Mouse (Mus musculus): ENCODE data around the gene Cd2. TPM values are rescaled to one million over a fixed set of nuclear protein-coding genes. Genes with fewer than 3 reads are reported as not detected.
A peak's percentile ranks its signal among the peaks of the same experiment; 100 is the strongest.

Gene Cd2
- polyA plus RNA-seq, 1 experiment from 2014 or later, result not detected

- 84% methylated on average over 6 of the region's 6 CpGs for WGBS
- no peak for ATAC-seq (ENCODE audit: low FRiP score)
These were observed 49.0 kb downstream of the Cd2 start for GRCm38 (mm10) chr3:101238695-101239094.

DNA sequence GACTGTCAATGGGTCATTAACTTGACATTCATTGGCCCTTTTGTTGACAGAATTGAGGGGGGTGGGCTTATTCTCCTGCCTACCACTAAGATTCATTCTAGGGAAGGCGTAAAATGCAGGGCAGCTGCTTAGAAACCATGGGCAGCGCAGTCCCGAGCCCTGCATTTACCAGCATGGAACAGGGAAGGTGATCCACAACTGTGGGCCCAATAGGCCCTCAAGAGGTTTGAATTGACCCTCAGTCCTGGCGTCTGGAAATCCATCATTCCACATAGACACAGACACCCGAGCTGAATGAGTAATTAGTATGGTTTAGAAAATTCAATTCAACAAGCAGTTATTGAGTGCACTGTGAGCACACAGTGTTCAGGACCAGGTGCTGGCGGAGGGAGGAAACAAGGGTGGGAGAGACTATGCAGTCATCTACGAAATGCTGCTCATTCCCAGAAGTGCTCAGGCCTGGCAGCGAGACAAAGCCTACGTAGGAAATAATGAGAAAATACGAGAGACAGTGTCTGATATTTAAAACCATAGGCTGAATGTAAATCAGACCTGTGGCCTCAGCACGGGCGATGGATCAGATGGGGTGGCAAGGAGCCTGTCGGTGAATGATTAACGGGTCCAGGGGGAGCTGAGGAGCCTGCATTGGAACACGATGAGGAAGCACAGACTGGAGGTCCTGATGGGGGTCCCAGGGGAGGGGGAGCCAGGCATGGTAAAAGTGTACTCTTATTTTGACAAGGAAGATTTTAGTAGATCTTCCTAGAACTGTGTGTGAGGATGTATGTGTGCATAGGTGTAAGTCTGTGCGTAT lies 50.5 kb downstream of the Cd2 start:
- H3K27ac ChIP-seq, result peak overlapping the region; percentile 70

More at GRCm38 (mm10) chr3:101238695-101239094, 49.0 kb downstream of the Cd2 start:
- no peak overlapping the region for H3K27ac ChIP-seq
- H3K4me2 ChIP-seq (replicated peaks), result no peak overlapping the region
- H3K9me3 ChIP-seq (ENCODE audit: control insufficient read depth, low read length), result no peaks in the 10 kb centered on the region
- no peaks in the 10 kb centered on the region for H3K27me3 ChIP-seq (ENCODE audit: control insufficient read depth, insufficient read depth, low read length)
- no peak for DNase-seq (ENCODE audit: low spot score)
- no peak overlapping the region for H3K9ac ChIP-seq
- H3K4me3 ChIP-seq (replicated peaks; ENCODE audit: low read length), result no peak overlapping the region
- H3K4me1 ChIP-seq (replicated peaks; ENCODE audit: control insufficient read depth, insufficient read depth, low read length), result peaks cover 16% of the 10 kb centered on the region
- no peaks in the 10 kb centered on the region for H3K36me3 ChIP-seq (replicated peaks; ENCODE audit: control insufficient read depth, insufficient read depth)

DNA sequence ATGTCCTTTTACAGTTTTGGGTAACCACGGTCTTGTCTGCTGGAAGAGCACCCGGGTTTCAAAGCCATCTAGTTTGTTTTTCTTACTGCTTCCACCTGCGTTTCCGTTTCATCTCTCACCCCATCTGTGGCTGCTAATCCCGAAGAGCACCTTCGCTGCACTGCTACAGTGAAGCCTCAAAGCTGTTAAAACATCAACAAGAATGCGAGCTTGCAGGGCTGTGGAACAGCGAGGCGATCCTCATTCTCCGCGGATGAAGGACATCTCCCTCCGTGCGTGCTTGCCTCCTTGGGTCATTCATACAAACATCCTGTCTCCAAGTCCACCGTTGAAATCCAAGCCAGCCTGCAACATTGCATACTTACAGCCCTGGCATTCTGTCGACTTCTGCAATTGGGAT lies 51.5 kb downstream of the Cd2 start:
- no peak overlapping the region for H3K4me2 ChIP-seq (replicated peaks)
- H3K9ac ChIP-seq, result no peak overlapping the region
- no peak overlapping the region for H3K4me3 ChIP-seq (replicated peaks; ENCODE audit: low read length)
- H3K9me3 ChIP-seq (ENCODE audit: control insufficient read depth, low read length), result no peaks in the 10 kb centered on the region
- no peaks in the 10 kb centered on the region for H3K36me3 ChIP-seq (replicated peaks; ENCODE audit: control insufficient read depth, insufficient read depth)
- ATAC-seq (ENCODE audit: low FRiP score) (no peak), DNase-seq (ENCODE audit: low spot score) (no peak)
- peak overlapping the region; percentile 70; the same call in 1 of the 2 replicates for H3K27ac ChIP-seq
- peaks cover 21% of the 10 kb centered on the region for H3K4me1 ChIP-seq (replicated peaks; ENCODE audit: control insufficient read depth, insufficient read depth, low read length)
- H3K27me3 ChIP-seq (ENCODE audit: control insufficient read depth, insufficient read depth, low read length), result no peaks in the 10 kb centered on the region
- 63% methylated on average over 15 of the region's 15 CpGs for WGBS

More for the DNA sequence above, 50.5 kb downstream of the Cd2 start:
- Histone ChIP-seq H3K9me3 (ENCODE audit: control insufficient read depth, low read length) (no peaks in the 10 kb centered on the region), H3K27me3 (ENCODE audit: control insufficient read depth, insufficient read depth, low read length) (no peaks in the 10 kb centered on the region), H3K36me3 (replicated peaks; ENCODE audit: control insufficient read depth, insufficient read depth) (no peaks in the 10 kb centered on the region), H3K9ac (no peak overlapping the region), H3K4me1 (replicated peaks; ENCODE audit: control insufficient read depth, insufficient read depth, low read length) (peaks cover 21% of the 10 kb centered on the region), H3K4me2 (replicated peaks) (no peak overlapping the region), H3K4me3 (replicated peaks; ENCODE audit: low read length) (no peak overlapping the region)
- WGBS, result 26% methylated on average over 16 of the region's 16 CpGs
- DNase-seq (ENCODE audit: low spot score), result peak; percentile 34
- ATAC-seq (ENCODE audit: low FRiP score), result peak; percentile 80

GRCm38 (mm10) chr3:101235321-101235720 lies 52.4 kb downstream of the Cd2 start:
- H3K27me3 ChIP-seq (ENCODE audit: control insufficient read depth, insufficient read depth, low read length), result no peaks in the 10 kb centered on the region
- ATAC-seq (ENCODE audit: low FRiP score) (no peak), DNase-seq (ENCODE audit: low spot score) (no peak)
- H3K36me3 ChIP-seq (replicated peaks; ENCODE audit: control insufficient read depth, insufficient read depth), result no peaks in the 10 kb centered on the region
- H3K9ac ChIP-seq, result no peak overlapping the region
- no peak overlapping the region for H3K27ac ChIP-seq
- peaks cover 19% of the 10 kb centered on the region for H3K4me1 ChIP-seq (replicated peaks; ENCODE audit: control insufficient read depth, insufficient read depth, low read length)
- no peak overlapping the region for H3K4me3 ChIP-seq (replicated peaks; ENCODE audit: low read length)
- H3K4me2 ChIP-seq (replicated peaks), result no peak overlapping the region
- H3K9me3 ChIP-seq (ENCODE audit: control insufficient read depth, low read length), result no peaks in the 10 kb centered on the region
- WGBS, result 89% methylated on average over 5 of the region's 5 CpGs

- no peaks in the 10 kb centered on the region for H3K27me3 ChIP-seq (ENCODE audit: control insufficient read depth, insufficient read depth, low read length)
- H3K4me2 ChIP-seq (replicated peaks), result no peak overlapping the region
- H3K9me3 ChIP-seq (ENCODE audit: control insufficient read depth, low read length), result no peaks in the 10 kb centered on the region
- DNase-seq (ENCODE audit: low spot score), result no peak
- no peak overlapping the region for H3K9ac ChIP-seq
- H3K27ac ChIP-seq, result no peak overlapping the region
- WGBS, result 93% methylated on average over 5 of the region's 5 CpGs
- H3K36me3 ChIP-seq (replicated peaks; ENCODE audit: control insufficient read depth, insufficient read depth), result no peaks in the 10 kb centered on the region
- no peak overlapping the region for H3K4me3 ChIP-seq (replicated peaks; ENCODE audit: low read length)
- ATAC-seq (ENCODE audit: low FRiP score), result no peak
- H3K4me1 ChIP-seq (replicated peaks; ENCODE audit: control insufficient read depth, insufficient read depth, low read length), result peaks cover 19% of the 10 kb centered on the region
These were observed 54.3 kb downstream of the Cd2 start for GRCm38 (mm10) chr3:101233424-101233823.

GRCm38 (mm10) chr3:101232570-101232969 lies 55.2 kb downstream of the Cd2 start:
- H3K27me3 ChIP-seq (ENCODE audit: control insufficient read depth, insufficient read depth, low read length), result no peaks in the 10 kb centered on the region
- no peak overlapping the region for H3K4me3 ChIP-seq (replicated peaks; ENCODE audit: low read length)
- no peak overlapping the region for H3K27ac ChIP-seq
- no peak overlapping the region for H3K9ac ChIP-seq
- peaks cover 15% of the 10 kb centered on the region for H3K4me1 ChIP-seq (replicated peaks; ENCODE audit: control insufficient read depth, insufficient read depth, low read length)
- WGBS, result 46% methylated on average over 8 of the region's 8 CpGs
- no peak overlapping the region for H3K4me2 ChIP-seq (replicated peaks)
- ATAC-seq (ENCODE audit: low FRiP score) (no peak), DNase-seq (ENCODE audit: low spot score) (no peak)
- H3K9me3 ChIP-seq (ENCODE audit: control insufficient read depth, low read length), result no peaks in the 10 kb centered on the region
- no peaks in the 10 kb centered on the region for H3K36me3 ChIP-seq (replicated peaks; ENCODE audit: control insufficient read depth, insufficient read depth)

DNA sequence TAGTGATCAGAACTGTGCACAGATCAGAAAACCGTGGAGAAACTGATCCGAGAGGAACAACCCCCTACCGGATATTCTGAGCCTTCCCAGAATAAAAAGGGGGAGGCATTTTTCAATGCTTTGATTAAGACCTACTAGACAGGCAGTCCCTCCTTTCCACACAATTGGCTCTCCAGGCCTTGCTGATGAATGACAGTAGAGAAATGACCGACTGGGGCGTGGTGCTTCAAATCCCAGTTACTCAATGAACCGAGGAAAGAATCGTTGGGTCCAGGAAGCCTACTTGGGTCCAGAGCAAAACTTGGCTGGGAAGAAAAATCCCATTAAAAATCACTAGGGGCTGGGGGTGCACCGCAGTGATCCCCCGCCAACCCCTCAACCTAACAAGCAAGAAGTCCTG lies 57.5 kb downstream of the Cd2 start:
- Histone ChIP-seq H3K27ac (no peak overlapping the region), H3K9me3 (ENCODE audit: control insufficient read depth, low read length) (no peaks in the 10 kb centered on the region), H3K27me3 (ENCODE audit: control insufficient read depth, insufficient read depth, low read length) (no peaks in the 10 kb centered on the region), H3K36me3 (replicated peaks; ENCODE audit: control insufficient read depth, insufficient read depth) (no peaks in the 10 kb centered on the region), H3K4me3 (replicated peaks; ENCODE audit: low read length) (no peak overlapping the region), H3K9ac (no peak overlapping the region), H3K4me1 (replicated peaks; ENCODE audit: control insufficient read depth, insufficient read depth, low read length) (0 out of 2 replicates have a peak, but pooled peaks cover 5% of the 10 kb centered on the region), H3K4me2 (replicated peaks) (no peak overlapping the region)
- 37% methylated on average over 9 of the region's 9 CpGs for WGBS
- ATAC-seq (ENCODE audit: low FRiP score) (no peak), DNase-seq (ENCODE audit: low spot score) (no peak)

DNA sequence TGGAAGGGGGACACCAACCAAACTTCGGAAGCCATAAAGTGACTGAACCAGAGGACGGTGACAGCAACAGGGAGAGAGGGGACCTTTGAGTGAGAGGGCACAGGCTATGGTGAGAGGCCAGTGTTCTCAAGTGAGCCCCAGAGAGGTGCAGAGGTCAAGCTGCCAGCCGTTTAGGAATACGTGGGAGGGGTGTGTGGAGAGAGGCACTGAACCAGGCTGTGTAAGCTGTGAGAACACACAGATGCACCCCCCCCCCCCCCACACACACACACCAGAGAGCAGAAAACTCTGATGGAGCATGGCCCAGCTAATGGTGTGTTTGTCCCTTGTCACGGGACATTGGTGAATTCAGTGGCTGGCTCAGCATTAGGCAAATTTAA lies 58.2 kb downstream of the Cd2 start:
- 28% methylated on average over 5 of the region's 5 CpGs for WGBS
- Histone ChIP-seq H3K4me2 (replicated peaks) (no peak overlapping the region), H3K4me3 (replicated peaks; ENCODE audit: low read length) (no peak overlapping the region), H3K36me3 (replicated peaks; ENCODE audit: control insufficient read depth, insufficient read depth) (no peaks in the 10 kb centered on the region), H3K27ac (no peak overlapping the region), H3K9me3 (ENCODE audit: control insufficient read depth, low read length) (no peaks in the 10 kb centered on the region), H3K27me3 (ENCODE audit: control insufficient read depth, insufficient read depth, low read length) (no peaks in the 10 kb centered on the region), H3K4me1 (replicated peaks; ENCODE audit: control insufficient read depth, insufficient read depth, low read length) (0 out of 2 replicates have a peak, but pooled peaks cover 5% of the 10 kb centered on the region), H3K9ac (no peak overlapping the region)
- DNase-seq (ENCODE audit: low spot score), result no peak
- ATAC-seq (ENCODE audit: low FRiP score), result no peak

GRCm38 (mm10) chr3:101228868-101229550 lies 58.7 kb downstream of the Cd2 start:
- H3K36me3 ChIP-seq (replicated peaks; ENCODE audit: control insufficient read depth, insufficient read depth), result no peaks in the 10 kb centered on the region
- H3K27me3 ChIP-seq (ENCODE audit: control insufficient read depth, insufficient read depth, low read length), result no peaks in the 10 kb centered on the region
- ATAC-seq (ENCODE audit: low FRiP score), result no peak
- WGBS, result 83% methylated on average over 13 of the region's 13 CpGs
- H3K27ac ChIP-seq, result no peak overlapping the region
- 0 out of 2 replicates have a peak, but pooled peaks cover 5% of the 10 kb centered on the region for H3K4me1 ChIP-seq (replicated peaks; ENCODE audit: control insufficient read depth, insufficient read depth, low read length)
- H3K9me3 ChIP-seq (ENCODE audit: control insufficient read depth, low read length), result no peaks in the 10 kb centered on the region
- no peak overlapping the region for H3K4me3 ChIP-seq (replicated peaks; ENCODE audit: low read length)
- no peak for DNase-seq (ENCODE audit: low spot score)
- no peak overlapping the region for H3K9ac ChIP-seq
- H3K4me2 ChIP-seq (replicated peaks), result no peak overlapping the region

Measured in hindbrain, embryonic 14.5 days (tissue).